Mouse (Mus musculus): ENCODE measurements around the gene Gng12. TPM values are rescaled to one million over a fixed set of nuclear protein-coding genes. Genes with fewer than 3 reads are reported as not detected.
"Not testable (repeated sequence)": the region's sequence is repeated elsewhere in the genome, so short reads cannot be mapped to it uniquely, and the experiment has no call there.

The Gng12 gene
- polyA plus RNA-seq, 1 experiment: 73.9 TPM

DNA sequence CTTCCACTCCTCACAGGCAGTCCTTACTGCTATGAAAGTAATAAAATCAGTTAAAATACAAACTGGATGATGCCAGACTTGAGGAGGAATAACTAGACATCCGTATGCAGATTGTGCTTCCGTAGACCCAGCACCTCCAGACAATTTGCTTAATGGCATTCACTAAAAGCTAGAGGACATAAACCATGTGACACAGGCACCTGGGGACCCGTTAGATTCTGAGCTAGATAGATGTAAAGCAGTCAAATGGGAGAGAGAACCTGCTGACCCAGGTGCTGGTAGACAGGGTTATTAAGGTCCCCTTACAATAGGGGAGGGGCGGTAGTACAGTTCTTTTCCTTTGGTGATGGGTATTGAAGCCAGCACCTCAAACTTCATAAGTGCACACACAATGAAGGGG, 127.5 kb downstream of the Gng12 start:
- Histone ChIP-seq H3K36me3 (ENCODE audit: control insufficient read depth, insufficient read depth, low read length) (peaks cover 19% of the 10 kb centered on the region), H3K4me3 (ENCODE audit: low read depth, low read length) (no peak overlapping the region), H3K27ac (ENCODE audit: insufficient read depth, low read depth, low read length) (no peak overlapping the region), H3K27me3 (ENCODE audit: control insufficient read depth, insufficient read depth, low read length) (no peaks in the 10 kb centered on the region), H3K4me1 (ENCODE audit: control insufficient read depth, insufficient read depth, insufficient read length, low read length) (peaks cover 2% of the 10 kb centered on the region; the same call in 1 of the 2 replicates)
- WGBS: 76% methylated on average over 4 of the region's 4 CpGs
- TF ChIP-seq CTCF (IDR thresholded peaks at IDR 0.05; ENCODE audit: extremely low read depth, insufficient read length, insufficient replicate concordance, low read depth, low read length) (no peak), POLR2A (IDR thresholded peaks at IDR 0.05; ENCODE audit: low read depth, low read length) (no peak)

DNA sequence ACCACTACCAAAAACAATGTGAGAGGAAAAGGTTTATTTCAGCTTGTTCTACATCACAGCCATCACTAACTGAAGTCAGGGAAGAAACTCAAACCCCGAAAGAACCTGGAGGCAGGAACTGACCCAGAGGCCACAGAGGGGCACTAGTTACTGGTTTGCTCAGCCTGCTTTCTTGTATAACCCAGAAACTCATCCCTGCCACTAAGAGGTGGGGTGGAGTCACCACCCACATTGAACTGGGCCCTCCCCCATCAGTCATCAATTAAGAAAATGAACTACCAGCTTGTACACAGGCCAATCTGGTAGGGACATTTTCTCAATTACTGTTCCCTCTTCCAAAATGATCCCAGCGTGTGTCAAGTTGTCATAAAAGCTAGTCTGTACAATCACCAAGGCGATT, 130.5 kb downstream of the Gng12 start:
- no peak for TF ChIP-seq CTCF (IDR thresholded peaks at IDR 0.05; ENCODE audit: extremely low read depth, insufficient read length, insufficient replicate concordance, low read depth, low read length)
- TF ChIP-seq POLR2A (IDR thresholded peaks at IDR 0.05; ENCODE audit: low read depth, low read length): no peak
- WGBS: 91% methylated on average over 3 of the region's 3 CpGs
- Histone ChIP-seq H3K36me3 (ENCODE audit: control insufficient read depth, insufficient read depth, low read length) (peaks cover 3% of the 10 kb centered on the region; the same call in 1 of the 2 replicates), H3K4me3 (ENCODE audit: low read depth, low read length) (no peak overlapping the region), H3K27ac (ENCODE audit: insufficient read depth, low read depth, low read length) (no peak overlapping the region), H3K27me3 (ENCODE audit: control insufficient read depth, insufficient read depth, low read length) (no peaks in the 10 kb centered on the region), H3K4me1 (ENCODE audit: control insufficient read depth, insufficient read depth, insufficient read length, low read length) (peaks cover 5% of the 10 kb centered on the region; the same call in 1 of the 2 replicates)

DNA sequence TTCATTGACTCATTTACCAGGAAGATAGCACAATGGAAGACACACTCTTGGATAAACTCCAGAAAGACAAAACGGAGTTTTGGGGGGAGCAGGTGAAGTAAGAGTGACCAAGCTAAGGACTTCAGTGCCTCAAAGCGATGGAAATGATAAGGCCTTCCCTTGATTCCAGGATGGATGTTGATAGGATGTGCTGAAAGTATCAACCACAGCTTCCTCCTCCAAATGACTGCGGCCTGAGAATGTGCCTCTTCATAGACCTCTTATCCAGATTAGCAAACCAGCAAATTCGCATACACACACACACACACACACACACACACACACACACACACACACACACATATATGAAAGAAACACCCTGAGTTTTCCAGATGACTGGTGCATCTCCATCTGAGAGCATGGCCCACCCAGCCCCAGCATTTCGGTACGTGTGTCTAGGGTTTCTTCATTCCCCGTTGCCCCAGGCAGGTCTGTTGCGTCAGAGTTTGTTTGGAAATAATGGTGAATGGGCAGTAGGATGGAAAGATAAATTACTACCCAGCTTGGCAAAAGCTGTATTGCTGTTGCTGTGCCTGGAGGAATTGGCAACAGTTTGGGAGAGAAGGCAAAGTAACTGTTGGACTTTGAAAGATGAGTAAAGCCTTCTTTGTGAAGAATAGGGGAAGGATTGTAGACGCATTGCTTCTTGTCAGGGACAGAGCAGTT, 131.4 kb downstream of the Gng12 start:
- Histone ChIP-seq H3K27ac (ENCODE audit: insufficient read depth, low read depth, low read length) (no peak overlapping the region), H3K4me1 (ENCODE audit: control insufficient read depth, insufficient read depth, insufficient read length, low read length) (peaks cover 5% of the 10 kb centered on the region; the same call in 1 of the 2 replicates), H3K36me3 (ENCODE audit: control insufficient read depth, insufficient read depth, low read length) (no peaks in the 10 kb centered on the region), H3K27me3 (ENCODE audit: control insufficient read depth, insufficient read depth, low read length) (no peaks in the 10 kb centered on the region), H3K4me3 (ENCODE audit: low read depth, low read length) (no peak overlapping the region)
- TF ChIP-seq CTCF (IDR thresholded peaks at IDR 0.05; ENCODE audit: extremely low read depth, insufficient read length, insufficient replicate concordance, low read depth, low read length) (no peak), POLR2A (IDR thresholded peaks at IDR 0.05; ENCODE audit: low read depth, low read length) (no peak)
- WGBS: 67% methylated on average over 9 of the region's 9 CpGs

DNA sequence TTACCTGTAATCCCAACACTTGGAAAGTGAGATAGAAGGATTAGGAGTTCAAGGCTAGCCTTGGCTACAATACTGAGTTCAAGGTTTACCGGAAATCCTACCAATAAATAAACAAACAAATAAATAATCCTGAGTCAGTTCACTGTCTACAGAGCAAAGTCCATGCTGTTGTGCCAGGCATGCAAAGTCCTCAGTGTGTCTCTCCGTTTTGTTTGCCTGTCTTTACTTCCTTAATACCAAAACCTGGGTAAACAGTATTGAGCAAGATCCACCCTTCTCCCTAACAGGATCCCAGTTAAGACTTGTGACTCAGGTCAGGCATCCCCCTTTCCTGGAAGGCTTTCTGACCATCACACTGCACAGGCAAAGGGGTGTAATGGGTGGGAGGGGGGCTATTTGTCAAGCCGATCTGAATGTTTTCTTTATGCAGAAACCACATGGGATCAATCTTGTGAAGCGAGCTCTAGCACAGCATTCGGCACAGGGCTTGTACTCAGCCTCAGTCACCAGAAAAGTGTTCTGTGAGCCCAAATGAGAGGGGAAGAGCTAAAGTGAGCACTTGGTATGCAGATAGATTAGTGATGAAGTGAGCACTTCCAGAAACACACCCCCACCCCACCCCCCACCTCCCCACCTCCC, 133.2 kb downstream of the Gng12 start:
- 33% methylated on average over 5 of the region's 5 CpGs for WGBS
- H3K36me3 ChIP-seq (ENCODE audit: control insufficient read depth, insufficient read depth, low read length): peaks cover 3% of the 10 kb centered on the region
- H3K4me3 ChIP-seq (ENCODE audit: low read depth, low read length): no peak overlapping the region
- H3K4me1 ChIP-seq (ENCODE audit: control insufficient read depth, insufficient read depth, insufficient read length, low read length): peaks cover 5% of the 10 kb centered on the region; the same call in 1 of the 2 replicates
- TF ChIP-seq POLR2A (IDR thresholded peaks at IDR 0.05; ENCODE audit: low read depth, low read length): no peak
- TF ChIP-seq CTCF (IDR thresholded peaks at IDR 0.05; ENCODE audit: extremely low read depth, insufficient read length, insufficient replicate concordance, low read depth, low read length): no peak
- peak overlapping the region; percentile 32; the same call in 1 of the 2 replicates for H3K27ac ChIP-seq (ENCODE audit: insufficient read depth, low read depth, low read length)
- no peaks in the 10 kb centered on the region for H3K27me3 ChIP-seq (ENCODE audit: control insufficient read depth, insufficient read depth, low read length)

DNA sequence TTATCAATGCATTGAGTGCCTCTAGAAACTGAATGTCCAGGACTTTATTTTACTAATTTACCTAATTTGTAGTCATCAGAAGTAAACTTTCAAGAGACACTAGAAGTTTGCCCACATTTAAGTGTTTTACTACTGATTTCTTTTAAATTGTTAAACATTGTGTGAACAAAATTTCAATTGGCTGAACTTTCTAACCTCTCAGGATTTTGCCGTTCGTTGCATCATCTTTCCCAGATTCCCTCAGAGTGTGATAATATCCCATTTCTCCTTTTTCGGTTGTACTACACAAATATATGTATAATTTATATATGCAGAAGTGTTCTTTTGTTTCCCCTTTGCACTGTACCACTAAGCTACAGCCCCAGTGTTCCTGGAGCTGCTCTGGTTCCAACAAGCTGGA, 133.8 kb downstream of the Gng12 start:
- WGBS: 68% methylated on average over 3 of the region's 3 CpGs
- peaks cover 5% of the 10 kb centered on the region; the same call in 1 of the 2 replicates for H3K4me1 ChIP-seq (ENCODE audit: control insufficient read depth, insufficient read depth, insufficient read length, low read length)
- TF ChIP-seq CTCF (IDR thresholded peaks at IDR 0.05; ENCODE audit: extremely low read depth, insufficient read length, insufficient replicate concordance, low read depth, low read length) (no peak), POLR2A (IDR thresholded peaks at IDR 0.05; ENCODE audit: low read depth, low read length) (no peak)
- no peak overlapping the region for H3K27ac ChIP-seq (ENCODE audit: insufficient read depth, low read depth, low read length)
- H3K36me3 ChIP-seq (ENCODE audit: control insufficient read depth, insufficient read depth, low read length): peaks cover 7% of the 10 kb centered on the region
- no peak overlapping the region for H3K4me3 ChIP-seq (ENCODE audit: low read depth, low read length)
- H3K27me3 ChIP-seq (ENCODE audit: control insufficient read depth, insufficient read depth, low read length): no peaks in the 10 kb centered on the region

DNA sequence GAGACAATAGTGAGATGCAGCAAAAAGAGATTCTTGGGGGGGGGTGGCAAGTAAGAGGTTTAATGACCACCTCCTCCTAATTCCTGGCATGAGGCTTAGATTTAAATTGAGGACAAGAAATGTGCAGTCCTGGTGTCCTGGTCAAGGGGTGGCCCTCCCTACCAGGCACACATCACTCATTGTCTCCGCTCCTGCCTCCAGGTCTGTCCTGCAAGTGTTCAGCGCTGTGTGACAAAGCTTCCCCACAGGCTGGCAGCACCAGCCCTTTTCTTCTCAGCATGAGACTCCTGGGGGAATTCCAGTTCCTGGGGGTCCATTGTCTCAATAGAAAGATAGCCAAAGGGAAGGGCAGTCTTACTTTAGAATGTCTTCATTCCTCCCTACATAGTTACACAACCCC, 134.2 kb downstream of the Gng12 start:
- Histone ChIP-seq H3K27ac (ENCODE audit: insufficient read depth, low read depth, low read length) (no peak overlapping the region), H3K27me3 (ENCODE audit: control insufficient read depth, insufficient read depth, low read length) (no peaks in the 10 kb centered on the region), H3K36me3 (ENCODE audit: control insufficient read depth, insufficient read depth, low read length) (peaks cover 10% of the 10 kb centered on the region), H3K4me1 (ENCODE audit: control insufficient read depth, insufficient read depth, insufficient read length, low read length) (peaks cover 5% of the 10 kb centered on the region; the same call in 1 of the 2 replicates), H3K4me3 (ENCODE audit: low read depth, low read length) (no peak overlapping the region)
- WGBS: 86% methylated on average over 2 of the region's 2 CpGs
- TF ChIP-seq POLR2A (IDR thresholded peaks at IDR 0.05; ENCODE audit: low read depth, low read length) (no peak), CTCF (IDR thresholded peaks at IDR 0.05; ENCODE audit: extremely low read depth, insufficient read length, insufficient replicate concordance, low read depth, low read length) (no peak)

DNA sequence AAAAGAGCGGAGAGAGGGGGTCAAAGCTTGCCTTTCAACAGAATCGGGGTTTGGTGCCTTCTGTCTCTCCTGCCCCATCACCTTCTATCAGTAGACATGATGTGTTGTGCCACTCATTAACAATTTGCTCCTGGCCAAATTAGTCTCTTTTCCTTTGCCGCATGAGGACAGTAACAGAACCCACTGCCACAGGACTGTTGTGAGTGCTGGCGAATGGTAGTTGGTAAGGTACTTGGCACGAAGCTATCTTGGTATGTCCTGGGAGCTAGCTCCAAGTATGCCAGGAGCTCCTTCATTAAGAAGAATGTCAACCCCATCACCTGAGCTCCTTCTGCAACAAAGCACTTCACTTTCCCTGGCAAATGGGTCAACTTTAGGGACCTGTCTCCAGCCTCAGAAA, 134.6 kb downstream of the Gng12 start:
- Histone ChIP-seq H3K4me1 (ENCODE audit: control insufficient read depth, insufficient read depth, insufficient read length, low read length) (peaks cover 5% of the 10 kb centered on the region; the same call in 1 of the 2 replicates), H3K36me3 (ENCODE audit: control insufficient read depth, insufficient read depth, low read length) (peaks cover 13% of the 10 kb centered on the region), H3K4me3 (ENCODE audit: low read depth, low read length) (no peak overlapping the region), H3K27ac (ENCODE audit: insufficient read depth, low read depth, low read length) (no peak overlapping the region), H3K27me3 (ENCODE audit: control insufficient read depth, insufficient read depth, low read length) (no peaks in the 10 kb centered on the region)
- WGBS: 88% methylated on average over 5 of the region's 5 CpGs
- TF ChIP-seq CTCF (IDR thresholded peaks at IDR 0.05; ENCODE audit: extremely low read depth, insufficient read length, insufficient replicate concordance, low read depth, low read length): no peak
- no peak for TF ChIP-seq POLR2A (IDR thresholded peaks at IDR 0.05; ENCODE audit: low read depth, low read length)

DNA sequence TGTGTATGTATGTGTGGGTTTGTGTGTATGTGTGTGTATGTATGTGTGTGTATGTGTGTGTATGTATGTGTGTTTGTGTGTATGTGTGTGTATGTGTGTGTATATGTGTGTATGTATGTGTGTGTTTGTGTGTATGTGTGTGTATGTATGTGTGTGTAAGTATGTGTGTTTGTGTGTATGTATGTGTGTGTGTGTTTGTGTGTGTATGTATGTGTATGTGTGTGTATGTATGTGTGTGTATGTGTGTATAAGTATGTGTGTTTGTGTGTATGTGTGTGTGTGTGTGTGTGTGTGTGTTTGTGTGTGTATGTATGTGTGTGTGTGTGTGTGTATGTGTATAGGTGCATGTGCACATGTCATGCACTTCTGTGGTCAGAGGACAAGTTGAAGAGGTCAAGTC, 136.4 kb downstream of the Gng12 start:
- not testable (repeated sequence) for H3K4me1 ChIP-seq (ENCODE audit: control insufficient read depth, insufficient read depth, insufficient read length, low read length); H3K27me3 ChIP-seq (ENCODE audit: control insufficient read depth, insufficient read depth, low read length); H3K4me3 ChIP-seq (ENCODE audit: low read depth, low read length); H3K27ac ChIP-seq (ENCODE audit: insufficient read depth, low read depth, low read length)
- H3K36me3 ChIP-seq (ENCODE audit: control insufficient read depth, insufficient read depth, low read length): peaks cover 14% of the 10 kb centered on the region

DNA sequence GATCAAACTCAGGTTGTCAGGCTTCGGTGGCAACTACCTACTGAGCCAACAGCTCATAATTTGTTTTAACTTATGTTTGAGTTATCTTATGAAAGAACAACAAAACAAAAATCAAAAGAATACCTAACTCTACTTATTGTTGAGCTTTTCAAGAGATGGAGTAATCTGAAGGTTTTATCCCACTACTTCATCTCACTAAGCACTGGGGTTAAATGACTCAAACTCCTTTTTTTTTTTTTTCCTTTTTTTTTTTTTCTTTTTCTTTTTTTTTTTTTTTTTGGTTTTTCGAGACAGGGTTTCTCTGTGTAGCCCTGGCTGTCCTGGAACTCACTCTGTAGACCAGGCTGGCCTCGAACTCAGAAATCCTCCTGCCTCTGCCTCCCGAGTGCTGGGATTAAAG, 136.8 kb downstream of the Gng12 start:
- H3K27me3 ChIP-seq (ENCODE audit: control insufficient read depth, insufficient read depth, low read length); H3K4me3 ChIP-seq (ENCODE audit: low read depth, low read length); H3K27ac ChIP-seq (ENCODE audit: insufficient read depth, low read depth, low read length); H3K4me1 ChIP-seq (ENCODE audit: control insufficient read depth, insufficient read depth, insufficient read length, low read length): not testable (repeated sequence)
- peaks cover 14% of the 10 kb centered on the region for H3K36me3 ChIP-seq (ENCODE audit: control insufficient read depth, insufficient read depth, low read length)
- 84% methylated on average over 3 of the region's 4 CpGs for WGBS
